Mouse (Mus musculus) heart, postnatal 14 days (tissue): ENCODE data around the gene Hist2h3c2. TPM values are rescaled to one million over a fixed set of nuclear protein-coding genes. Genes with fewer than 3 reads are reported as not detected.
"Not testable (repeated sequence)": the region's sequence is repeated elsewhere in the genome, so short reads cannot be mapped to it uniquely, and the experiment has no call there.

Experiments used
- DNase-seq, 2 experiments: peaks; one replicate each; pipeline ENCODE4 v3.0.0; 2021 to 2022
- intact Hi-C: fragments of 180-260 bp; cut with DNase I; formaldehyde crosslinking; loops from one replicate; pipeline ENCODE4 v1.15.1; 2025
- microRNA-seq, 2 experiments: library from miRNA; unstranded; fragments of <30 nt; microRNA quantifications; one replicate each; pipeline ENCODE4 v1.2.0; 2021 to 2022
- total RNA-seq, 2 experiments: library from RNA; stranded (reverse); gene quantifications; 2 replicates each; pipeline ENCODE4 v1.2.3; 2021

Hist2h3c2 gene
- total RNA-seq, 2 experiments from 2014 or later = 22.1 to 48.5 TPM

- peak in 1 of 2 experiments; percentile 30 for DNase-seq
- intact Hi-C loops = no loop called here
These were observed 19.7 kb downstream of the Hist2h3c2 start for GRCm38 (mm10) chr3:96219191-96219641.

- intact Hi-C loops = loop anchor here (10.0 kb wide), 1 partner anchor 46 kb away; no protein-coding TSS in a partner anchor
- DNase-seq = peak in 1 of 2 experiments; percentile 41
These were observed 29.7 kb downstream of the Hist2h3c2 start for GRCm38 (mm10) chr3:96209242-96209641.

GRCm38 (mm10) chr3:96207819-96208218 is 31.1 kb downstream of the Hist2h3c2 start:
- no peak for DNase-seq
- intact Hi-C loops = loop anchor here (10.0 kb wide), 1 partner anchor 47 kb away; no protein-coding TSS in a partner anchor

- DNase-seq = no peak
- intact Hi-C loops = loop anchor here (10.0 kb wide), 1 partner anchor 55 kb away; no protein-coding TSS in a partner anchor
These were observed 39.2 kb downstream of the Hist2h3c2 start for GRCm38 (mm10) chr3:96199731-96200130.

- intact Hi-C loops, DNase-seq: not testable (repeated sequence)
These were observed 40.2 kb downstream of the Hist2h3c2 start for GRCm38 (mm10) chr3:96198601-96199251.

- DNase-seq = no peak
- intact Hi-C loops = no loop called here
These were observed 40.7 kb downstream of the Hist2h3c2 start for GRCm38 (mm10) chr3:96198181-96198580.

- intact Hi-C loops = no loop called here
- DNase-seq = peak; percentile 84 to 85
These were observed 41.7 kb downstream of the Hist2h3c2 start for GRCm38 (mm10) chr3:96197129-96197749.

GRCm38 (mm10) chr3:96196437-96197128 is 42.3 kb downstream of the Hist2h3c2 start:
- intact Hi-C loops = no loop called here
- DNase-seq = no peak

- no peak for DNase-seq
- intact Hi-C loops = no loop called here
These were observed 43.2 kb downstream of the Hist2h3c2 start for GRCm38 (mm10) chr3:96195616-96196313.

GRCm38 (mm10) chr3:96194966-96195365 is 44.0 kb downstream of the Hist2h3c2 start:
- intact Hi-C loops = no loop called here
- DNase-seq = no peak

- peak in 1 of 2 experiments; percentile 35 for DNase-seq
These were observed 46.0 kb downstream of the Hist2h3c2 start for GRCm38 (mm10) chr3:96192977-96193376.

More at GRCm38 (mm10) chr3:96192977-96193376, 46.0 kb downstream of the Hist2h3c2 start:
- intact Hi-C loops = no loop called here

Small RNA genes within 50 kb of the gene (microRNA-seq; reads per million reads assigned to microRNA genes)
- 0 to 0.81 reads per million in 2 experiments for gene Gm44492
- gene Gm47311 = 0 reads per million in 2 experiments
- gene Gm47313 = 0 reads per million in 2 experiments

Other genes starting within 250 kb of the Hist2h3c2 start
- 10 to 100 TPM; 92.3 to 93.0 TPM for gene Plekho1, start 243.1 kb downstream of the Hist2h3c2 start, total RNA-seq
- 10 to 100 TPM; 27.7 to 29.7 TPM for gene Vps45, start 180.7 kb downstream of the Hist2h3c2 start, total RNA-seq
- 10 to 100 TPM; 49.4 to 54.4 TPM for gene Otud7b, start 134.6 kb downstream of the Hist2h3c2 start, total RNA-seq
- 1 to 10 TPM; 3.1 to 4.0 TPM for gene Mtmr11, start 77.1 kb downstream of the Hist2h3c2 start, total RNA-seq
- 10 to 100 TPM; 18.3 to 22.3 TPM for gene Sf3b4, start 66.8 kb downstream of the Hist2h3c2 start, total RNA-seq
- 1 to 10 TPM; 7.0 to 7.7 TPM for gene Sv2a, start 58.0 kb downstream of the Hist2h3c2 start, total RNA-seq
- 10 to 100 TPM; 17.5 to 18.2 TPM for gene Bola1, start 19.4 kb downstream of the Hist2h3c2 start, total RNA-seq
- 1 to 10 TPM; 4.4 to 5.2 TPM for gene Hist2h2ab, start 19.3 kb downstream of the Hist2h3c2 start, total RNA-seq
- gene Hist2h2ac, start 18.2 kb downstream of the Hist2h3c2 start, total RNA-seq = 10 to 100 TPM; 47.6 to 77.3 TPM
- gene Hist2h2be, start 18.0 kb downstream of the Hist2h3c2 start, total RNA-seq = 1 to 10 TPM; 6.9 to 7.7 TPM
- gene Hist2h2aa2, start 1.1 kb upstream of the Hist2h3c2 start, total RNA-seq = 100 to 1,000 TPM; 357 to 468 TPM
- gene Hist2h2aa1, start 6.4 kb upstream of the Hist2h3c2 start, total RNA-seq = 10 to 100 TPM; 13.0 to 17.3 TPM
- 1 to 10 TPM in 1 of 2 experiments, not detected in 1; 1.1 TPM for gene Hist2h3c1, start 7.6 kb upstream of the Hist2h3c2 start, total RNA-seq
- 10 to 100 TPM; 26.0 to 42.3 TPM for gene Hist2h4, start 24.2 kb upstream of the Hist2h3c2 start, total RNA-seq
- 100 to 1,000 TPM; 125 to 254 TPM for gene Hist2h3b, start 29.5 kb upstream of the Hist2h3c2 start, total RNA-seq
- 100 to 1,000 TPM; 121 to 256 TPM for gene Hist2h2bb, start 30.6 kb upstream of the Hist2h3c2 start, total RNA-seq
- under 1 TPM; 0.45 to 0.46 TPM for gene Fcgr1, start 54.8 kb upstream of the Hist2h3c2 start, total RNA-seq
- not detected for gene BC107364, start 213.2 kb upstream of the Hist2h3c2 start, total RNA-seq